Mouse (Mus musculus) neural tube, embryonic 14.5 days (tissue): ENCODE measurements at regions not wholly inside any gene's neighbourhood (a gene's known extent, or its start where the extent isn't known, plus 50 kb on each side); places are given as distances from the start of the nearest gene placed in this dataset.
"Not testable (repeated sequence)": the region's sequence is repeated elsewhere in the genome, so short reads cannot be mapped to it uniquely, and the experiment has no call there.

Source experiments
- ATAC-seq: fragments of 200-750 bp; cut with Nextera tagmentation; 2 replicates; pipeline ENCODE4 v1.8.0; 2017; ENCODE audit warnings: low read depth, mild to moderate bottlenecking, moderate TSS enrichment, moderate library complexity
- H3K27ac ChIP-seq: fragments of 300-500 bp; sonication (generic); 2 replicates; pipeline ENCODE4 v1.5.1; 2014; ENCODE audit warnings: low read depth, mild to moderate bottlenecking, control low read depth, low read length, moderate library complexity, mixed read lengths
- H3K27me3 ChIP-seq: fragments of 300-500 bp; sonication (generic); 2 replicates; pipeline ENCODE4 v1.6.1; 2014; ENCODE audit warnings: low read length; ENCODE audit not compliant: control insufficient read depth, insufficient read depth
- H3K36me3 ChIP-seq: fragments of 300-500 bp; sonication (generic); 2 replicates; pipeline ENCODE4 v1.6.1; 2014; ENCODE audit warnings: low read length, mixed read lengths; ENCODE audit not compliant: control insufficient read depth, insufficient read depth
- H3K4me1 ChIP-seq: fragments of 300-500 bp; sonication (generic); 2 replicates; pipeline ENCODE4 v1.6.1; 2014; ENCODE audit warnings: low read length; ENCODE audit not compliant: control insufficient read depth, insufficient read depth
- H3K4me2 ChIP-seq: fragments of 300-500 bp; sonication (generic); 2 replicates; pipeline ENCODE4 v1.6.1; 2014; ENCODE audit warnings: mild to moderate bottlenecking, low read depth, low read length, control low read depth
- H3K4me3 ChIP-seq: fragments of 300-500 bp; sonication (generic); 2 replicates; pipeline ENCODE4 v1.5.1; 2014; ENCODE audit warnings: low read depth, low read length, control low read depth, mixed read lengths
- H3K9ac ChIP-seq: fragments of 300-500 bp; sonication (generic); replicated peaks from 2 replicates; pipeline ENCODE4 v1.6.1; 2014; ENCODE audit warnings: low read depth, mild to moderate bottlenecking, control low read depth, low read length, mixed read lengths
- H3K9me3 ChIP-seq: fragments of 300-500 bp; sonication (generic); 2 replicates; pipeline ENCODE4 v1.6.1; 2016; ENCODE audit warnings: low read length; ENCODE audit not compliant: control insufficient read depth
- WGBS: fragments of 180-500 bp; shearing (Covaris S2); extraction: QIAGEN DNeasy Blood & Tissue Kit; methylation state at CpG from one replicate; pipeline ENCODE4 v1.1.7; 2014; 5-methylcytosine and 5-hydroxymethylcytosine counted together

DNA sequence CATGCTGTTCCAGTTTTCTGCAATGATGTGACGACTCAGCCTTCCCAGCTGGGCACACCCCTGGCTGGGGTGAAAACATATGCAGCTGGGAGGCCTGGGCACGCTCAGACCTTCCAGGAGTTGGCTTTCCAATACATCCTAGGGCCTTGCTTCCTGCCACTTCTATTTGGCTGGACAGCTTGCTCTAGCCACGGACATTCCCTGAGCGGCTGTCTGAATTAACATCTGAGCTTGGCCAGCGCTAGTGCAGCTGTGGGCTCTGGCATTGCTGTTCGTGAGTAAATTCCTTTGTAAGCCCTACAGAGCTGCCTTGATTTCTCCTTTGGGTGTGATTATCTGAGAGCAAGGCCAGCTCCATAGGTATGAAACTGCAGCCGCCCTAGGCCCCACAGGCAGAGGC lies 78.2 kb upstream of the Tcf12 start:
- H3K9me3 ChIP-seq: no peaks in the 10 kb centered on the region
- H3K4me1 ChIP-seq: peaks cover 4% of the 10 kb centered on the region; the same call in 1 of the 2 replicates
- no peak overlapping the region for H3K4me2 ChIP-seq
- no peak overlapping the region for H3K27ac ChIP-seq
- H3K4me3 ChIP-seq: no peak overlapping the region
- ATAC-seq: no peak
- H3K27me3 ChIP-seq: no peaks in the 10 kb centered on the region
- no peak overlapping the region for H3K9ac ChIP-seq
- H3K36me3 ChIP-seq: no peaks in the 10 kb centered on the region
- WGBS: 75% methylated on average over 7 of the region's 7 CpGs

- WGBS: 85% methylated on average over 4 of the region's 4 CpGs
- Histone ChIP-seq H3K27ac (no peak overlapping the region), H3K4me3 (no peak overlapping the region), H3K4me2 (no peak overlapping the region), H3K9me3 (no peaks in the 10 kb centered on the region), H3K27me3 (no peaks in the 10 kb centered on the region), H3K4me1 (peaks cover 4% of the 10 kb centered on the region; the same call in 1 of the 2 replicates), H3K36me3 (no peaks in the 10 kb centered on the region), H3K9ac (no peak overlapping the region)
- no peak for ATAC-seq
Observed at GRCm38 (mm10) chr9:72190631-72191030, 79.0 kb upstream of the Tcf12 start.

GRCm38 (mm10) chr9:72191091-72191490 lies 79.4 kb upstream of the Tcf12 start:
- Histone ChIP-seq H3K9ac (no peak overlapping the region), H3K4me3 (no peak overlapping the region), H3K4me1 (peaks cover 4% of the 10 kb centered on the region; the same call in 1 of the 2 replicates), H3K27ac (no peak overlapping the region), H3K4me2 (no peak overlapping the region), H3K27me3 (no peaks in the 10 kb centered on the region), H3K9me3 (no peaks in the 10 kb centered on the region), H3K36me3 (no peaks in the 10 kb centered on the region)
- WGBS: 96% methylated on average over 8 of the region's 8 CpGs
- no peak for ATAC-seq

DNA sequence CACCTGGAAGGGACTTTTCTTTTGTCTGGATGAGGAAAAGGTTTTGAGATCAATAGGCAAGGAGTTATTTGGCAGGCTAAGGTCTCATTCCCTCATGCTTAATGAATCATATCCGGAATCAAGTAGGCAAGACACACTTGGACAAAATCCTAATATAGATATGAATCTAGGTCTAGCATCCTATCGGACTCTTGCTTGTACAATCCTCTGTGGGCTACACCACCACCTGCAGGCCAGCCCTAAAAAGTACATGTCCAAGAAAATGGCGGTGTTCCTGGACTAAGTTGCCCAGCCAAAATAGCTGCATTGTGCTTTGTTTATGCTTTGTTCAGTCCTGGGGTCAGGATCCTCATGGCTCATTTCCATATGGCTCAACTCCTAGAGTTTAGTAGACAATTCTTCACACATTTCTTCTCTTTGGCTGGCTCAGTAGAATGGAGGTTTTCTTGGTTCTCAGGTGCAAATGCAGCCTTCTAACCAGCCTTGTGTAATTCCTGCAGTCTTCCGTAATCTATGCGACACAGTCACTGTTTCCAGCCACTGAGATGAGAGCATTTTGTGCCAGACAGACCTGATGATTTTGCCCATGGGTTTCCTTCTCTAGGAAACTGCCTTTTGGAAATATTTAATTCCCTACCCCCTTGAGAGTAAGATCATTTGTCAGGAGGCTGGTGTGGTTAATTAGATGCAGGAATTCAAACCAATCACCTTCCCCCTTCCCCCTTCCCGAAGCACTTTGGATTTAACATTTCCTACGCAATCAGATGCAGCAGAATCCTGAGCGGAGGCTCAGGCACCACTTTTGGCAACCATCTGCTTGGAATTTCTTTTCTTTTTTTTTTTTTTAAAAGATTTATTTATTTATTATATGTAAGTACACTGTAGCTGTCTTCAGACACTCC lies 80.6 kb upstream of the Tcf12 start:
- H3K9ac ChIP-seq: no peak overlapping the region
- peak overlapping the region; percentile 16; the same call in 1 of the 2 replicates for H3K4me2 ChIP-seq
- H3K36me3 ChIP-seq: no peaks in the 10 kb centered on the region
- no peak for ATAC-seq
- peaks cover 4% of the 10 kb centered on the region; the same call in 1 of the 2 replicates for H3K4me1 ChIP-seq
- H3K27me3 ChIP-seq: no peaks in the 10 kb centered on the region
- no peak overlapping the region for H3K27ac ChIP-seq
- no peak overlapping the region for H3K4me3 ChIP-seq
- WGBS: 36% methylated on average over 8 of the region's 8 CpGs
- H3K9me3 ChIP-seq: no peaks in the 10 kb centered on the region

DNA sequence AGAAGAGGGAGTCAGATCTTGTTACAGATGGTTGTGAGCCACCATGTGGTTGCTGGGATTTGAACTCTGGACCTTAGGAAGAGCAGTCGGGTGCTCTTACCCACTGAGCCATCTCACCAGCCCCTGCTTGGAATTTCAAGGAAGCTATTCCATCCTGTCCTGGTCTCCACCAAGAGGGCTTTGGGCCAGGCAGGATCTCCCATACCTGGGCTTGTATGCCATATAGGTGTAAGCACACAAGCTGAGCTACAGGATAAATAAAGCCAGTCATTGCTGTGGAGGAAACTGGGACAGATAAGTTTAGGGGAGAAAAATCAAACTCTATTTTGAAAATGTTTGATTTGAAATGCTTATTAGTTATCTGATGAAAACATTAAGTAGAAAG lies 81.3 kb upstream of the Tcf12 start:
- H3K9ac ChIP-seq, ATAC-seq, H3K4me3 ChIP-seq, H3K27me3 ChIP-seq, H3K4me2 ChIP-seq, H3K27ac ChIP-seq, H3K36me3 ChIP-seq, H3K4me1 ChIP-seq, H3K9me3 ChIP-seq: not testable (repeated sequence)
- WGBS: 83% methylated on average over 1 of the region's 1 CpGs

- WGBS: 75% methylated on average over 3 of the region's 3 CpGs
- H3K4me3 ChIP-seq: no peak overlapping the region
- H3K9me3 ChIP-seq: no peaks in the 10 kb centered on the region
- H3K4me1 ChIP-seq: peaks cover 4% of the 10 kb centered on the region; the same call in 1 of the 2 replicates
- H3K27me3 ChIP-seq: no peaks in the 10 kb centered on the region
- no peaks in the 10 kb centered on the region for H3K36me3 ChIP-seq
- H3K9ac ChIP-seq: no peak overlapping the region
- no peak overlapping the region for H3K4me2 ChIP-seq
- no peak overlapping the region for H3K27ac ChIP-seq
- ATAC-seq: no peak
Observed at GRCm38 (mm10) chr9:72195348-72195747, 79.3 kb upstream of the Zfp280d start.

GRCm38 (mm10) chr9:72196626-72197330 lies 77.9 kb upstream of the Zfp280d start:
- H3K4me2 ChIP-seq: no peak overlapping the region
- no peak overlapping the region for H3K27ac ChIP-seq
- no peak for ATAC-seq
- 80% methylated on average over 10 of the region's 10 CpGs for WGBS
- H3K4me1 ChIP-seq: peaks cover 4% of the 10 kb centered on the region; the same call in 1 of the 2 replicates
- no peak overlapping the region for H3K4me3 ChIP-seq
- H3K36me3 ChIP-seq: no peaks in the 10 kb centered on the region
- H3K9ac ChIP-seq: no peak overlapping the region
- H3K27me3 ChIP-seq: no peaks in the 10 kb centered on the region
- no peaks in the 10 kb centered on the region for H3K9me3 ChIP-seq

GRCm38 (mm10) chr9:72197331-72197732 lies 77.3 kb upstream of the Zfp280d start:
- ATAC-seq: no peak
- Histone ChIP-seq H3K27me3 (no peaks in the 10 kb centered on the region), H3K9ac (no peak overlapping the region), H3K4me2 (no peak overlapping the region), H3K9me3 (no peaks in the 10 kb centered on the region), H3K36me3 (no peaks in the 10 kb centered on the region), H3K4me1 (peaks cover 2% of the 10 kb centered on the region; the same call in 1 of the 2 replicates), H3K4me3 (no peak overlapping the region), H3K27ac (no peak overlapping the region)
- WGBS: 84% methylated on average over 11 of the region's 11 CpGs

DNA sequence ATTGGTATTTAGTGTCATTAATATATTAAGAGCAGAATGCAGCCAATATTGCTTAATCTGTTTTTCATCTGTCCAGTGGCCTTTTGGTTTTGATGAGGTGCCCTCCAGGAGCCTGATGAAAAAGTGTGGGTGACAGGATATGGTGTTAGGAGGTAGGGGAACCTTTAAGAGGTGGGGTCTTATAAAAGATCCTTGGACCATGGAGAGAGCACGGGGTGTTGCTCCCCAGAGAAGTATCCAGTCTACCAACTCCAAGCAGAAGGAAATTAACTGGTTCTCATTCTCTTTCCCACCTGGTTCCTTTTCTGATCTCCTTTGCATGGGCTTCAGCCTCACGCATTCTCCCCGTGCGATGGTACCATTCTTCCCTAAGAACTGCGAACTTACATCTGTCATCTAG lies 75.7 kb upstream of the Zfp280d start:
- no peak overlapping the region for H3K4me3 ChIP-seq
- H3K9ac ChIP-seq: no peak overlapping the region
- no peak for ATAC-seq
- H3K9me3 ChIP-seq: no peaks in the 10 kb centered on the region
- no peaks in the 10 kb centered on the region for H3K36me3 ChIP-seq
- 93% methylated on average over 5 of the region's 5 CpGs for WGBS
- H3K27me3 ChIP-seq: no peaks in the 10 kb centered on the region
- H3K27ac ChIP-seq: no peak overlapping the region
- no peaks in the 10 kb centered on the region for H3K4me1 ChIP-seq
- H3K4me2 ChIP-seq: no peak overlapping the region
